Mouse (Mus musculus) hindbrain, embryonic 16.5 days (tissue): ENCODE data around the gene Klb. TPM values are rescaled to one million over a fixed set of nuclear protein-coding genes. Genes with fewer than 3 reads are reported as not detected.

Source experiments
- ATAC-seq: fragments of 200-750 bp; cut with Nextera tagmentation; 2 replicates; pipeline ENCODE4 v1.8.0; 2017; ENCODE audit warnings: moderate TSS enrichment, moderate library complexity
- H3K27ac ChIP-seq: fragments of 300-500 bp; sonication (generic); 2 replicates; pipeline ENCODE4 v1.5.1; 2014; ENCODE audit warnings: low read depth, mild to moderate bottlenecking, control low read depth, low read length, moderate library complexity
- H3K27me3 ChIP-seq: fragments of 300-500 bp; sonication (generic); replicated peaks from 2 replicates; pipeline ENCODE4 v1.6.1; 2014; ENCODE audit warnings: low read length; ENCODE audit not compliant: control insufficient read depth, insufficient read depth
- H3K36me3 ChIP-seq: fragments of 300-500 bp; sonication (generic); 2 replicates; pipeline ENCODE4 v1.6.1; 2014; ENCODE audit warnings: mild to moderate bottlenecking, low read length, moderate library complexity, mixed read lengths; ENCODE audit not compliant: control insufficient read depth, insufficient read depth
- H3K4me1 ChIP-seq: fragments of 300-500 bp; sonication (generic); 2 replicates; pipeline ENCODE4 v1.6.1; 2014; ENCODE audit warnings: low read depth, low read length; ENCODE audit not compliant: control insufficient read depth, insufficient read depth
- H3K4me2 ChIP-seq: fragments of 300-500 bp; sonication (generic); 2 replicates; pipeline ENCODE4 v1.6.1; 2014; ENCODE audit warnings: mild to moderate bottlenecking, low read length, control low read depth, moderate library complexity
- H3K4me3 ChIP-seq: fragments of 300-500 bp; sonication (generic); 2 replicates; pipeline ENCODE4 v1.5.1; 2014; ENCODE audit warnings: mild to moderate bottlenecking, low read length, control low read depth, moderate library complexity
- H3K9ac ChIP-seq: fragments of 300-500 bp; sonication (generic); 2 replicates; pipeline ENCODE4 v1.6.1; 2014; ENCODE audit warnings: low read depth, mild to moderate bottlenecking, control low read depth, low read length, moderate library complexity
- H3K9me3 ChIP-seq: fragments of 300-500 bp; sonication (generic); 2 replicates; pipeline ENCODE4 v1.6.1; 2014; ENCODE audit warnings: mild to moderate bottlenecking, low read length, moderate library complexity; ENCODE audit not compliant: control insufficient read depth
- WGBS: fragments of 180-500 bp; shearing (Covaris S2); extraction: QIAGEN DNeasy Blood & Tissue Kit; methylation state at CpG from one replicate; pipeline ENCODE4 v1.1.7; 2014; 5-methylcytosine and 5-hydroxymethylcytosine counted together
- polyA plus RNA-seq: library from polyadenylated mRNA; unstranded; fragments of >200 nt; fragmentation: Nextera tagmentation; extraction: Ambion mirVana; gene quantifications from 2 replicates; pipeline ENCODE4 v1.2.1, GENCODE M21; 2015

Klb gene
- polyA plus RNA-seq, 1 experiment from 2014 or later = 0.15 TPM

- Histone ChIP-seq H3K27me3 (no peaks in the 10 kb centered on the region), H3K4me2 (no peak overlapping the region), H3K4me3 (no peak overlapping the region), H3K9me3 (no peaks in the 10 kb centered on the region), H3K4me1 (no peaks in the 10 kb centered on the region), H3K36me3 (no peaks in the 10 kb centered on the region), H3K9ac (no peak overlapping the region), H3K27ac (no peak overlapping the region)
- WGBS = 91% methylated on average over 3 of the region's 3 CpGs
- ATAC-seq = no peak
Measured at GRCm38 (mm10) chr5:65324758-65325355, 23.3 kb upstream of the Klb start.

- Histone ChIP-seq H3K36me3 (no peaks in the 10 kb centered on the region), H3K27me3 (no peaks in the 10 kb centered on the region), H3K4me3 (no peak overlapping the region), H3K9me3 (no peaks in the 10 kb centered on the region), H3K9ac (no peak overlapping the region), H3K27ac (no peak overlapping the region), H3K4me2 (no peak overlapping the region), H3K4me1 (no peaks in the 10 kb centered on the region)
- WGBS = 72% methylated on average over 5 of the region's 5 CpGs
- ATAC-seq = no peak
Measured at GRCm38 (mm10) chr5:65326212-65326611, 21.9 kb upstream of the Klb start.

- ATAC-seq = no peak
- 83% methylated on average over 3 of the region's 3 CpGs for WGBS
- Histone ChIP-seq H3K9me3 (no peaks in the 10 kb centered on the region), H3K4me3 (no peak overlapping the region), H3K9ac (no peak overlapping the region), H3K36me3 (no peaks in the 10 kb centered on the region), H3K27me3 (no peaks in the 10 kb centered on the region), H3K4me2 (no peak overlapping the region), H3K4me1 (peaks cover 2% of the 10 kb centered on the region), H3K27ac (no peak overlapping the region)
Measured at GRCm38 (mm10) chr5:65329971-65330370, 18.1 kb upstream of the Klb start.

GRCm38 (mm10) chr5:65334788-65335187 is 13.3 kb upstream of the Klb start:
- peaks cover 8% of the 10 kb centered on the region for H3K4me1 ChIP-seq
- no peaks in the 10 kb centered on the region for H3K27me3 ChIP-seq
- H3K9ac ChIP-seq = peak overlapping the region; percentile 75
- H3K27ac ChIP-seq = no peak overlapping the region
- H3K4me2 ChIP-seq = peak overlapping the region; percentile 81
- no peaks in the 10 kb centered on the region for H3K9me3 ChIP-seq
- peak overlapping the region; percentile 70 for H3K4me3 ChIP-seq
- no peak for ATAC-seq
- no peaks in the 10 kb centered on the region for H3K36me3 ChIP-seq
- WGBS = 9% methylated on average over 8 of the region's 8 CpGs

- peaks cover 8% of the 10 kb centered on the region for H3K4me1 ChIP-seq
Measured at GRCm38 (mm10) chr5:65335298-65336074, 12.6 kb upstream of the Klb start, which contains the start of gene Rfc1. Gene Rfc1 (minus strand): TSS chr5:65335670.

GRCm38 (mm10) chr5:65336075-65336355 is 12.1 kb upstream of the Klb start:
- Histone ChIP-seq H3K9me3 (no peaks in the 10 kb centered on the region), H3K4me3 (peak overlapping the region; percentile 70), H3K27me3 (no peaks in the 10 kb centered on the region), H3K9ac (no peak overlapping the region; the same call in 1 of the 2 replicates), H3K4me1 (peaks cover 8% of the 10 kb centered on the region), H3K4me2 (peak overlapping the region; percentile 81), H3K36me3 (no peaks in the 10 kb centered on the region), H3K27ac (no peak overlapping the region)
- no peak for ATAC-seq
- WGBS = 27% methylated on average over 4 of the region's 4 CpGs

More at GRCm38 (mm10) chr5:65335298-65336074, 12.6 kb upstream of the Klb start, which contains the start of gene Rfc1:
- peak; percentile 99 for ATAC-seq
- Histone ChIP-seq H3K36me3 (no peaks in the 10 kb centered on the region), H3K4me2 (peak within 1 kb of the TSS; percentile 81), H3K9ac (peak within 1 kb of the TSS; percentile 75), H3K27me3 (no peaks in the 10 kb centered on the region), H3K27ac (peak within 1 kb of the TSS; percentile 57; the same call in 1 of the 2 replicates), H3K4me3 (peak within 1 kb of the TSS; percentile 70), H3K9me3 (no peaks in the 10 kb centered on the region)
- under 1% methylated on average over 64 of the region's 65 CpGs for WGBS

- H3K36me3 ChIP-seq = no peaks in the 10 kb centered on the region
- ATAC-seq = no peak
- no peak overlapping the region for H3K9ac ChIP-seq
- H3K4me3 ChIP-seq = no peak overlapping the region
- no peaks in the 10 kb centered on the region for H3K27me3 ChIP-seq
- peaks cover 8% of the 10 kb centered on the region for H3K4me1 ChIP-seq
- H3K4me2 ChIP-seq = no peak overlapping the region
- 85% methylated on average over 6 of the region's 6 CpGs for WGBS
- H3K9me3 ChIP-seq = no peaks in the 10 kb centered on the region
- H3K27ac ChIP-seq = no peak overlapping the region
Measured at GRCm38 (mm10) chr5:65338394-65338793, 9.7 kb upstream of the Klb start.

GRCm38 (mm10) chr5:65340167-65340566 is 7.9 kb upstream of the Klb start:
- no peak overlapping the region for H3K9ac ChIP-seq
- ATAC-seq = no peak
- no peak overlapping the region for H3K27ac ChIP-seq
- H3K4me3 ChIP-seq = no peak overlapping the region
- no peaks in the 10 kb centered on the region for H3K36me3 ChIP-seq
- no peaks in the 10 kb centered on the region for H3K27me3 ChIP-seq
- no peaks in the 10 kb centered on the region for H3K9me3 ChIP-seq
- peaks cover 4% of the 10 kb centered on the region; the same call in 1 of the 2 replicates for H3K4me1 ChIP-seq
- no peak overlapping the region for H3K4me2 ChIP-seq
- 54% methylated on average over 4 of the region's 4 CpGs for WGBS

GRCm38 (mm10) chr5:65350508-65350907 is 2.4 kb downstream of the Klb start:
- no peak for ATAC-seq
- Histone ChIP-seq H3K27ac (no peak overlapping the region), H3K4me2 (no peak overlapping the region), H3K9ac (no peak overlapping the region), H3K9me3 (no peaks in the 10 kb centered on the region), H3K4me1 (no peaks in the 10 kb centered on the region), H3K27me3 (no peaks in the 10 kb centered on the region), H3K4me3 (no peak overlapping the region), H3K36me3 (no peaks in the 10 kb centered on the region)
- WGBS = 60% methylated on average over 10 of the region's 10 CpGs
